Mouse (Mus musculus) heart, adult 2 months (tissue): ENCODE measurements around the gene Spry2. TPM values are rescaled to one million over a fixed set of nuclear protein-coding genes. Genes with fewer than 3 reads are reported as not detected.

Experiments
- DNase-seq, 2 experiments: peaks; one replicate each; pipeline ENCODE4 v3.0.0; 2021
- H3K27ac ChIP-seq: fragments of 200-600 bp; 2 replicates; pipeline ENCODE4 v1.8.1; 2022
- H3K27me3 ChIP-seq: fragments of 200-500 bp; 2 replicates; pipeline ENCODE4 v1.6.1; 2012; ENCODE audit warnings: mild to moderate bottlenecking, low read length, inconsistent platforms, mixed read lengths; ENCODE audit not compliant: control insufficient read depth, insufficient read depth
- H3K36me3 ChIP-seq: fragments of 200-500 bp; 2 replicates; pipeline ENCODE4 v1.6.1; 2012; ENCODE audit warnings: low read length, inconsistent platforms; ENCODE audit not compliant: control insufficient read depth, insufficient read depth
- H3K4me1 ChIP-seq: fragments of 200-500 bp; 2 replicates; pipeline ENCODE4 v1.6.1; 2011; ENCODE audit warnings: low read length; ENCODE audit not compliant: control insufficient read depth, insufficient read depth
- H3K4me3 ChIP-seq: fragments of 200-600 bp; 2 replicates; pipeline ENCODE4 v1.8.1; 2022
- H3K79me2 ChIP-seq: fragments of 200-500 bp; replicated peaks from 2 replicates; pipeline ENCODE4 v1.6.1; 2012; ENCODE audit warnings: mild to moderate bottlenecking, inconsistent platforms, low read length, moderate library complexity, mixed read lengths; ENCODE audit not compliant: control insufficient read depth, insufficient read depth
- H3K9ac ChIP-seq: fragments of 200-500 bp; 2 replicates; pipeline ENCODE4 v1.6.1; 2012; ENCODE audit warnings: low read depth, mild to moderate bottlenecking, control low read depth, inconsistent platforms, low read length, mixed read lengths
- CTCF ChIP-seq: fragments of 200-600 bp; IDR thresholded peaks from 2 replicates; pipeline ENCODE4 v1.8.1; 2022; ENCODE audit warnings: antibody characterized with exemption, mild to moderate bottlenecking, moderate library complexity
- EP300 ChIP-seq: fragments of 200-500 bp; IDR thresholded peaks from 2 replicates; pipeline ENCODE4 v1.6.1; 2011; ENCODE audit warnings: low read depth, low read length, control low read depth; ENCODE audit not compliant: insufficient read depth
- POLR2A ChIP-seq: fragments of 200-500 bp; IDR thresholded peaks from 2 replicates; pipeline ENCODE4 v1.6.1; 2011; ENCODE audit warnings: mild to moderate bottlenecking, low read depth, low read length, control low read depth; ENCODE audit not compliant: insufficient read depth
- WGBS: fragments of 180-500 bp; shearing (Covaris S2); methylation state at CpG from one replicate; pipeline ENCODE4 v1.1.7; 2018; 5-methylcytosine and 5-hydroxymethylcytosine counted together
- intact Hi-C: fragments of 180-260 bp; cut with DNase I; formaldehyde crosslinking; loops from one replicate; pipeline ENCODE4 v1.15.1; 2025
- polyA plus RNA-seq: library from polyadenylated mRNA; depleted of rRNA; stranded (reverse); fragments of >200 nt; gene quantifications from 2 replicates; pipeline ENCODE4 v1.2.3, GENCODE M21; 2012
- total RNA-seq, 2 experiments: library from RNA; stranded (reverse); gene quantifications; 2 replicates each; pipeline ENCODE4 v1.2.3; 2021

The Spry2 gene
- total and polyA plus RNA-seq, 3 experiments: 14.8 to 25.9 (median 20.3) TPM

DNA sequence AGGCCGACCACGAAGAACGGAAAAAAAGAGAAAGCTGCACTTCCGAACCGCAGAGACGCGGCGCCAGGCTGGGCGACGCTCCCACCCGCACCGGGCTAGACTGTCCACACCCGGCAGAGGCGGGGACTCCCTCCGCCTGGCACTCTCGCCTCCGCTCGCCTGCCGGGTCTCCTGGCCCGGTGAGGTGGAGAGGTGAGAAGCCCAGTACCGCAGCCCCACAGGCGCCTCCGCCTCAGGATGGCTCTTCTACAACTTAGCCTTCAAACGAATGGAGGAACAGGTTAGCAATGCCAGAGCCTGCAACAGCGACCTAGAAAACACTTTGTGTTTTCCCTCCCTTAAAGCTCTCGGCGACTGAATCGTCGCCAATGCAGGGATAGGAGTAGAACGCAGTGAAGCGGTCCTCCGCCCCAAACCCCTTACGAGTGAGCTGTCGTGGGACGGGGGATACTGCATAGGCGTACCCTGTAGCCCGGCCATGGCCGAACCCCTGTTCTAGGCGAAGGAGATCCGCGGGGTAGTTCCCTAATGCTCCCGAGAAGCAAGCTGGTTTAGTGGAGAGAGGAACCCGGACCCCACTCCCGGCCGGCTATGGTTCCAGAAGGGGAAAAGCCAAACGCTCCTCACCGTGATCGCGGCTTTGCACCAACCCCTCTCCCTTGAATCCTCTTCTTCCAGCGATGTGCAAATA, 513 bp downstream of the Spry2 start:
- Histone ChIP-seq H3K4me3 (peak overlapping the region; percentile 77), H3K27me3 (no peaks in the 10 kb centered on the region), H3K79me2 (no peaks in the 10 kb centered on the region), H3K4me1 (no peaks in the 10 kb centered on the region; the same call in none of the 2 replicates), H3K27ac (peak overlapping the region; percentile 97), H3K9ac (peak overlapping the region; percentile 79), H3K36me3 (peaks cover 10% of the 10 kb centered on the region)
- 0 out of 2 replicates have a peak, but pooled peaks have one; percentile 11 for TF ChIP-seq POLR2A
- TF ChIP-seq EP300: no peak
- DNase-seq: peak; percentile 71 to 78
- intact Hi-C loops: loop anchor here (2.0 to 5.0 kb wide), 7 partner anchors 163 to 724 kb away; partner anchors contain the start of gene Ndfip2
- under 1% methylated on average over 50 of the region's 50 CpGs for WGBS

DNA sequence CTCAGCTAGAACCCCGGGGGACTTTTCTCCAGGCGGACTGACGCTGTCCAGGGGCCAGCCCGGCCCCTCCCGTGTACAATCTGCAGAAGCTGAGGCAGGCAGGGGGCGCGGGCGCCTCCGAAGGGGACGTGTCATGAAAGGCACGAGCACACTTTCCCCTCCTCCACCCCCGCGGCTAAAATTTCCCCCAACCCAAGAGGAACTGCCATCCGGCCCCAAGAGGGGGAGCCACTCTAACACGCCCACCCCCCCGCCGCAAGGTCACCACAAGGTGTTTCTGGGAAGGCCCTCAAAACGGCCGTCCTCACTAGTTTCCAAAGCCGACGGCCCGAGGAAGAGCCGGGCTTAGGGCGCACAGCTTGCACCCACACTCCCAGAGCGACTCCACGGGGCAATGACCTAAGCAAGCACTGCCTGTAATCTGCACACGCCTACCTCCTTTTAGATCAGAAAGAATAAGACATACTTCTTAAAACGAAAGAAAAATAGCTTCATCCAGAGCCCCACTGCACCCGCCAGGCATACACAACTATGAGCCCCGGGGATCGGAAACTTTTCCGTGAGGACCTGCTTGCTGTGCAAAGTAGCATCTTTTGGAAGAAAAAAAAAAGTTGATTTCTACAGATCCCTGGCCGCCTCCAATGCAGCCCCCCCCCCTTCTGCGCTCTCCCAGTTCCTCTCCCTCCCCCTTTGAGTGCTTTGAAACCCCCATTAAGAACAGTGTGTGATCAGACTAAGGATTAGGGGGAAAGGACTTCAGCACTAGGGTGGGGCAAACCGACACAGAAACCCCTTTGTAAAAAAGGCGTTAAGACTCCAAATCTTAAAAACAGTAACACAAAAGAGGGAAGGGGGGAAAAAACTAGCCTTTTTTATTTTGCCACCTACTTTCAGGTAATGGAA, 1.4 kb downstream of the Spry2 start:
- H3K36me3 ChIP-seq: peaks cover 18% of the 10 kb centered on the region
- H3K4me1 ChIP-seq: no peaks in the 10 kb centered on the region; the same call in none of the 2 replicates
- H3K79me2 ChIP-seq: no peaks in the 10 kb centered on the region
- peak overlapping the region; percentile 79 for H3K9ac ChIP-seq
- peak; percentile 65 to 72 for DNase-seq
- peak overlapping the region; percentile 77 for H3K4me3 ChIP-seq
- intact Hi-C loops: loop anchor here (5.0 kb wide), 6 partner anchors 317 to 723 kb away; partner anchors contain the start of gene Ndfip2
- TF ChIP-seq CTCF (peak; percentile 46), POLR2A (0 out of 2 replicates have a peak, but pooled peaks have one; percentile 36), EP300 (no peak)
- H3K27ac ChIP-seq: peak overlapping the region; percentile 97
- H3K27me3 ChIP-seq: no peaks in the 10 kb centered on the region
- WGBS: under 1% methylated on average over 36 of the region's 36 CpGs

DNA sequence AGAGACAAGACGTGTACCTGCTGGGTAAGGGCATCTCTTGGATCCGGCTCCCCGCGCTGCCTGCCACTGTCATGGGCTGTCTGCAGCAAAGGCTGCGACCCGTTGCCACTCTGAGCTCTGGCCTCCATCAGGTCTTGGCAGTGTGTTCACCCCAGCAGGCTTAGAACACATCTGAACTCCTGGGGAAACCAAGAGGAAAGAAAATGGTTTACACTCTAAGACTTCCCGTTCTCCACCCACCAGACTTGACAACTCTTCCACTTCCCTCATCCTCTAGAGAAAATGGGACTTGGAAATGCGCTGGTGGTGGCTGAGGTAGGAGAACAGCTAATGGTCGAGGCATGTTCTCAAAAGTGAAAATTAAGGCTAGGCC, 3.0 kb downstream of the Spry2 start:
- 24% methylated on average over 9 of the region's 9 CpGs for WGBS
- DNase-seq: no peak
- Histone ChIP-seq H3K9ac (peak overlapping the region; percentile 58), H3K27ac (peak overlapping the region; percentile 97), H3K79me2 (no peaks in the 10 kb centered on the region), H3K36me3 (peaks cover 18% of the 10 kb centered on the region), H3K4me1 (no peaks in the 10 kb centered on the region; the same call in none of the 2 replicates), H3K27me3 (no peaks in the 10 kb centered on the region), H3K4me3 (peak overlapping the region; percentile 77)
- TF ChIP-seq POLR2A (no peak), EP300 (no peak), CTCF (no peak)
- intact Hi-C loops: no loop called here

- H3K4me1 ChIP-seq: no peaks in the 10 kb centered on the region; the same call in none of the 2 replicates
- H3K79me2 ChIP-seq: no peaks in the 10 kb centered on the region
- intact Hi-C loops: no loop called here
- TF ChIP-seq POLR2A: no peak
- no peak for TF ChIP-seq EP300
- TF ChIP-seq CTCF: no peak
- H3K36me3 ChIP-seq: peaks cover 18% of the 10 kb centered on the region
- peak overlapping the region; percentile 77 for H3K4me3 ChIP-seq
- H3K9ac ChIP-seq: peak overlapping the region; percentile 58
- peak overlapping the region; percentile 97 for H3K27ac ChIP-seq
- DNase-seq: peak; percentile 49 to 62
- WGBS: 51% methylated on average over 24 of the region's 24 CpGs
- no peaks in the 10 kb centered on the region for H3K27me3 ChIP-seq
Observed at GRCm38 (mm10) chr14:105892941-105893622, 3.5 kb downstream of the Spry2 start.

- Histone ChIP-seq H3K79me2 (no peaks in the 10 kb centered on the region), H3K9ac (no peak overlapping the region), H3K4me1 (no peaks in the 10 kb centered on the region; the same call in none of the 2 replicates), H3K27ac (no peak overlapping the region; the same call in 1 of the 2 replicates), H3K4me3 (no peak overlapping the region), H3K36me3 (peaks cover 18% of the 10 kb centered on the region), H3K27me3 (no peaks in the 10 kb centered on the region)
- 28% methylated on average over 5 of the region's 5 CpGs for WGBS
- intact Hi-C loops: no loop called here
- no peak for DNase-seq
- TF ChIP-seq EP300 (no peak), POLR2A (no peak), CTCF (no peak)
Observed at GRCm38 (mm10) chr14:105890516-105891231, 5.9 kb downstream of the Spry2 start.
